Mouse (Mus musculus): Measurements from ENCODE around the gene Dnajc16. TPM values are rescaled to one million over a fixed set of nuclear protein-coding genes. Genes with fewer than 3 reads are reported as not detected.

Gene Dnajc16
- polyA plus RNA-seq, 1 experiment from 2014 or later: 6.9 TPM

DNA sequence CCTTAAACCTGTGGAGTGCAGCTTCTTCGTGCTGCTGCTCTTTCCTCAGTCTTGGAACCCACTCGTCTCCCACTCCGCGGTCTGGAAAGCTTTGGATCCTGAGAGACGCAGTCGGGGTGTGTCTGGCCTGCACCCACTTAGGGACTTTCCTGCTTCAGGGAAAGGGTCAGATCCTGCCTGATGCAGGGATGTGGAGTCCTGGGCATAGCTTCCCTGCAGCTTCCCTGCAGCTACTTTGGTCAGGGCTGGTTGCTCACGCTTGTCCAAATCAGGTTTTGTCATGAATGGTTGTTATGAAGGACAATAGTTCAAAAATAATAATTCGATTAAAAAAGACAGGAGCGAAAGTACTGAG is 55.5 kb downstream of the Dnajc16 start:
- 22% methylated on average over 9 of the region's 9 CpGs for WGBS
- Histone ChIP-seq H3K27me3 (0 out of 2 replicates have a peak, but pooled peaks cover 4% of the 10 kb centered on the region), H3K9ac (replicated peaks) (peak overlapping the region; percentile 15), H3K4me3 (replicated peaks) (peak overlapping the region; percentile 33), H3K4me2 (replicated peaks) (peak overlapping the region; percentile 67), H3K36me3 (no peaks in the 10 kb centered on the region), H3K4me1 (replicated peaks) (peaks cover 10% of the 10 kb centered on the region), H3K9me3 (no peaks in the 10 kb centered on the region), H3K27ac (0 out of 2 replicates have a peak overlapping the region, but pooled peaks have one; percentile 17)
- no peak for ATAC-seq

- 7% methylated on average over 24 of the region's 24 CpGs for WGBS
- H3K27me3 ChIP-seq: 0 out of 2 replicates have a peak, but pooled peaks cover 4% of the 10 kb centered on the region
- no peaks in the 10 kb centered on the region for H3K36me3 ChIP-seq
- H3K4me3 ChIP-seq (replicated peaks): peak overlapping the region; percentile 33
- 0 out of 2 replicates have a peak overlapping the region, but pooled peaks have one; percentile 17 for H3K27ac ChIP-seq
- ATAC-seq: peak; percentile 99
- peaks cover 10% of the 10 kb centered on the region for H3K4me1 ChIP-seq (replicated peaks)
- peak overlapping the region; percentile 67 for H3K4me2 ChIP-seq (replicated peaks)
- peak overlapping the region; percentile 15 for H3K9ac ChIP-seq (replicated peaks)
- H3K9me3 ChIP-seq: no peaks in the 10 kb centered on the region
Observed at GRCm38 (mm10) chr4:141734446-141735205, 56.1 kb downstream of the Dnajc16 start.

GRCm38 (mm10) chr4:141731766-141732165 is 59.0 kb downstream of the Dnajc16 start:
- H3K4me3 ChIP-seq (replicated peaks): no peak overlapping the region
- 0 out of 2 replicates have a peak, but pooled peaks cover 4% of the 10 kb centered on the region for H3K27me3 ChIP-seq
- H3K9me3 ChIP-seq: no peaks in the 10 kb centered on the region
- H3K36me3 ChIP-seq: no peaks in the 10 kb centered on the region
- ATAC-seq: no peak
- no peak overlapping the region for H3K9ac ChIP-seq (replicated peaks)
- peaks cover 10% of the 10 kb centered on the region for H3K4me1 ChIP-seq (replicated peaks)
- H3K27ac ChIP-seq: no peak overlapping the region
- no peak overlapping the region for H3K4me2 ChIP-seq (replicated peaks)
- 87% methylated on average over 5 of the region's 5 CpGs for WGBS

DNA sequence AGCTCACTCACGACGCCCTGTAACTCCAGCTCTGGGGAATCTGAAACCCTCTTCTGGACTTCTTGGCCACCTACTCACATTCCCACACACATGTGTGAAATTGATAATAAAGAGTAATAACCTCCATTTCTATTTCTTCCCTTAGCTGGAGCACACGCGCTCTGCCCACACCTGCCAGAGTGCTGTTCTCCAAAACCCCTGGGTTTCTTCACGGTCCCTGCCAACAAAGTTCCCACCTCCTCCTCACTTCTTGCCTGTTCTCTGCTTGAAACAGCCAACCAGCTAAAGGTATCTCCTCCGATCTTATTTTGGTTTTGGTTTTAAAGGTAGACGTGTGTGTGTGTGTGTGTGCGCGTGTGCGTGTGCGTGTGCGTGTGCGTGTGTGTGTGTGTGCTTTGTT is 60.3 kb downstream of the Dnajc16 start:
- ATAC-seq: no peak
- 0 out of 2 replicates have a peak, but pooled peaks cover 4% of the 10 kb centered on the region for H3K27me3 ChIP-seq
- peaks cover 9% of the 10 kb centered on the region for H3K4me1 ChIP-seq (replicated peaks)
- no peaks in the 10 kb centered on the region for H3K36me3 ChIP-seq
- H3K4me2 ChIP-seq (replicated peaks): no peak overlapping the region
- 87% methylated on average over 13 of the region's 13 CpGs for WGBS
- no peak overlapping the region for H3K4me3 ChIP-seq (replicated peaks)
- H3K9ac ChIP-seq (replicated peaks): no peak overlapping the region
- H3K27ac ChIP-seq: no peak overlapping the region
- no peaks in the 10 kb centered on the region for H3K9me3 ChIP-seq

DNA sequence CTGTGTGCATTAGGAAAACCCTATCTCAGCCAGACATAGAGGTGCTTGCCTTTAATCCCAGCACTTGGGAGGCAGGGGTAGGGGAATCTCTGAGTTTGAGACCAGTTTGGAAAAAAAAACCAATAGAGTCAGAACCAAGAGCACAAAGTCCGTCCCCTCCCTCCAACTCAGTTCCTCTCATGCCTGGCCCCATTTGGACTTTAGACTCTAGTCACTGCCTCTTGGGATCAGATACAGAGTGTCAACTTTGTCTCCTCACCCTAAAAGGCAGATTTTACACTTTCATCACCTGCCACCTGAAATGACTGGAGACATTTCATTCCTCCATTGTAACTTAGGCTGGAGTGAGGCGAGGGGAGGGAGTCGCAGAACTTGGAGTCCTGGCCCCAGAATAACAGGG is 61.5 kb downstream of the Dnajc16 start:
- no peak overlapping the region for H3K4me3 ChIP-seq (replicated peaks)
- H3K9ac ChIP-seq (replicated peaks): no peak overlapping the region
- 86% methylated on average over 3 of the region's 3 CpGs for WGBS
- 0 out of 2 replicates have a peak, but pooled peaks cover 4% of the 10 kb centered on the region for H3K27me3 ChIP-seq
- H3K4me1 ChIP-seq (replicated peaks): 0 out of 2 replicates have a peak, but pooled peaks cover 1% of the 10 kb centered on the region
- no peaks in the 10 kb centered on the region for H3K36me3 ChIP-seq
- no peak overlapping the region for H3K27ac ChIP-seq
- ATAC-seq: no peak
- H3K9me3 ChIP-seq: no peaks in the 10 kb centered on the region
- H3K4me2 ChIP-seq (replicated peaks): no peak overlapping the region

DNA sequence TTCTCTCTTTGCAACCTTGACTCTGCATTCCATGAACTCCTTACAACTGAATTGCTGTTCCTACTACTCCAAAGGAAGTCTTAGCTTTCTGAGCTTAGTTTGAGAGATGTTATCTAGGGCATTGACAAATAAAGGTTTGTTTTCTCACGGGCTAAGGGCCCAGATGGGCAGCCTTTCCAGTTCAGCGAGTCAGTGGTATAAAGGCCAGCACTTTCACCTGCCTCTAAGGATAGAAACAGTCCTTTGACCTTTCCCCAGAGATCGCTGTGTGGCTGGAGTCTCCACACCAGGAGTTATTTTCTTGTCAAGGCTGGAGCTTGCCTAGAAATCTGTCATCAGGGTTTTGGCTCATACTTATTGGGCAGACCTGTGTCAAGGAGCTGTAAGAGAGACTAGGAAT is 65.0 kb downstream of the Dnajc16 start:
- H3K4me3 ChIP-seq (replicated peaks): no peak overlapping the region
- no peak overlapping the region for H3K4me2 ChIP-seq (replicated peaks)
- H3K27ac ChIP-seq: no peak overlapping the region
- H3K27me3 ChIP-seq: no peaks in the 10 kb centered on the region
- H3K36me3 ChIP-seq: no peaks in the 10 kb centered on the region
- no peak for ATAC-seq
- H3K9ac ChIP-seq (replicated peaks): no peak overlapping the region
- WGBS: 69% methylated on average over 3 of the region's 3 CpGs
- H3K4me1 ChIP-seq (replicated peaks): peaks cover 26% of the 10 kb centered on the region
- H3K9me3 ChIP-seq: no peaks in the 10 kb centered on the region

DNA sequence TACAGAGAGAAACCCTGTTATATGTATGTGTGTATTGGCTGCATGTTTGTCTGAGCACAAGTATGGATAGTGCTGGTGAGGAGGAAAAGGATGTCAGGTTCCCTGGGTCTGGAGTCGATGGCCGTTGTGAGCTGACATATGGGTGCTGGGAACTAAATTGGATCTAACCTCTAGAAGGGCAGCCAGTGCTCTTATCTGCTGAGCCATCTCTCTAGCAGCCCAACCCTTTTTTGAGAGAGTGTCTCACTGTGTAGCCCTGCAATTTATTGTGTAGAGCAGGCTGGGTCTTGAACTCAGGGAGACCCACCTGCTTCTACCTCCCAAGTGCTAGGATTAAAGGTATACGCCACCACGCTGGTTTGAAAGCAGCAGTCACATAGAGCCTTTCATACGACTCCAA is 65.5 kb downstream of the Dnajc16 start:
- no peak for ATAC-seq
- Histone ChIP-seq H3K9ac (replicated peaks) (no peak overlapping the region), H3K4me1 (replicated peaks) (peaks cover 29% of the 10 kb centered on the region), H3K4me2 (replicated peaks) (no peak overlapping the region), H3K27ac (no peak overlapping the region), H3K9me3 (no peaks in the 10 kb centered on the region), H3K27me3 (no peaks in the 10 kb centered on the region), H3K36me3 (peaks cover 5% of the 10 kb centered on the region; the same call in 1 of the 2 replicates), H3K4me3 (replicated peaks) (no peak overlapping the region)
- 80% methylated on average over 5 of the region's 5 CpGs for WGBS

GRCm38 (mm10) chr4:141724594-141724993 is 66.1 kb downstream of the Dnajc16 start:
- Histone ChIP-seq H3K4me1 (replicated peaks) (peaks cover 33% of the 10 kb centered on the region), H3K36me3 (peaks cover 8% of the 10 kb centered on the region; the same call in 1 of the 2 replicates), H3K9me3 (no peaks in the 10 kb centered on the region), H3K27me3 (no peaks in the 10 kb centered on the region), H3K27ac (no peak overlapping the region), H3K9ac (replicated peaks) (no peak overlapping the region), H3K4me3 (replicated peaks) (no peak overlapping the region), H3K4me2 (replicated peaks) (no peak overlapping the region)
- ATAC-seq: no peak
- 70% methylated on average over 11 of the region's 11 CpGs for WGBS

- H3K9me3 ChIP-seq: no peaks in the 10 kb centered on the region
- H3K4me3 ChIP-seq (replicated peaks): peak overlapping the region; percentile 99
- H3K36me3 ChIP-seq: peaks cover 8% of the 10 kb centered on the region; the same call in 1 of the 2 replicates
- peak; percentile 71 for ATAC-seq
- no peaks in the 10 kb centered on the region for H3K27me3 ChIP-seq
- H3K4me1 ChIP-seq (replicated peaks): peaks cover 33% of the 10 kb centered on the region
- peak overlapping the region; percentile 98 for H3K9ac ChIP-seq (replicated peaks)
- H3K27ac ChIP-seq: peak overlapping the region; percentile 93
- H3K4me2 ChIP-seq (replicated peaks): peak overlapping the region; percentile 97
- WGBS: 8% methylated on average over 13 of the region's 13 CpGs
Observed at GRCm38 (mm10) chr4:141723673-141724068, 67.1 kb downstream of the Dnajc16 start.

GRCm38 (mm10) chr4:141722731-141723672 is 67.7 kb downstream of the Dnajc16 start, which contains the start of gene Ddi2:
Ddi2 (minus strand) TSS chr4:141723419.
- peak; percentile 95 for ATAC-seq
- peak within 1 kb of the TSS; percentile 97 for H3K4me2 ChIP-seq (replicated peaks)
- H3K27ac ChIP-seq: peak within 1 kb of the TSS; percentile 93
- peaks cover 8% of the 10 kb centered on the region; the same call in 1 of the 2 replicates for H3K36me3 ChIP-seq
- no peaks in the 10 kb centered on the region for H3K9me3 ChIP-seq
- no peaks in the 10 kb centered on the region for H3K27me3 ChIP-seq
- peak within 1 kb of the TSS; percentile 99 for H3K4me3 ChIP-seq (replicated peaks)
- peak within 1 kb of the TSS; percentile 98 for H3K9ac ChIP-seq (replicated peaks)
- under 1% methylated on average over 93 of the region's 105 CpGs for WGBS
- H3K4me1 ChIP-seq (replicated peaks): peaks cover 33% of the 10 kb centered on the region

GRCm38 (mm10) chr4:141721961-141722360 is 68.8 kb downstream of the Dnajc16 start:
- H3K9ac ChIP-seq (replicated peaks): peak overlapping the region; percentile 98
- WGBS: 87% methylated on average over 6 of the region's 6 CpGs
- no peak for ATAC-seq

More at GRCm38 (mm10) chr4:141721961-141722360, 68.8 kb downstream of the Dnajc16 start:
- Histone ChIP-seq H3K4me1 (replicated peaks) (peaks cover 33% of the 10 kb centered on the region), H3K4me2 (replicated peaks) (peak overlapping the region; percentile 97), H3K9me3 (no peaks in the 10 kb centered on the region), H3K4me3 (replicated peaks) (peak overlapping the region; percentile 99), H3K36me3 (peaks cover 10% of the 10 kb centered on the region; the same call in 1 of the 2 replicates), H3K27me3 (no peaks in the 10 kb centered on the region), H3K27ac (no peak overlapping the region)

Data from midbrain, embryonic 13.5 days (tissue).